Mouse (Mus musculus) brain, embryonic 14.5 days (tissue): ENCODE results near the gene Ube4b.

Experiments
- CTCF ChIP-seq: fragments of 200-500 bp; IDR thresholded peaks from 2 replicates; pipeline ENCODE4 v1.5.1; 2012; ENCODE audit warnings: inconsistent platforms, mild to moderate bottlenecking, moderate library complexity, borderline replicate concordance; ENCODE audit not compliant: insufficient read depth, insufficient read length; ENCODE audit errors: extremely low read depth
- POLR2A ChIP-seq: fragments of 200-500 bp; IDR thresholded peaks from 2 replicates; pipeline ENCODE4 v1.6.1; 2012; ENCODE audit warnings: mild to moderate bottlenecking, inconsistent platforms, borderline replicate concordance; ENCODE audit not compliant: poor library complexity, insufficient read depth, insufficient read length, severe bottlenecking; ENCODE audit errors: extremely low read depth

DNA sequence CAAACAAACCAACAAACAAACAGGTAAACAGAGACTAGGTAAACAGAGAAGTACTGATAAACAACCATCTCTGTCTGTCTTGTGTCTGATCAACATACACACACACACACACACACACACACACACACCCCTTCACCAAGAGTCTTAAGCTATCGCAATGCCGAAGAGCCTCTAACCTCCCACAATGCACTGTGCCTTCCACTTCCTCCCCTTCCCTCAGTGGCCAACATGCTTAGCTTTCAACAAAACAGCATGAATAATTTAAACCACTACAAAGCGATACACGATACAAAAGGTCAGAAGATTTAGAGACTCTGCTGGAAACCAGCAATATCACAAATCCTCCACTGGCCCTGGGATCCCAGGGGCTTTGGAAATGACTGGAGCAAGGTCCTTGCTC is 104.3 kb downstream of the Ube4b start:
- TF ChIP-seq POLR2A = no peak
- no peak for TF ChIP-seq CTCF
